Mouse (Mus musculus) hindbrain, embryonic 15.5 days (tissue): ENCODE measurements around the gene Dpy30. TPM values are rescaled to one million over a fixed set of nuclear protein-coding genes. Genes with fewer than 3 reads are reported as not detected.
A peak's percentile ranks its signal among the peaks of the same experiment; 100 is the strongest.

ENCODE experiments used
- ATAC-seq: fragments of 200-750 bp; cut with Nextera tagmentation; 2 replicates; pipeline ENCODE4 v1.8.0; 2017; ENCODE audit warnings: low read depth, moderate number of reproducible peaks, moderate TSS enrichment; ENCODE audit not compliant: low FRiP score
- H3K27ac ChIP-seq: fragments of 300-500 bp; sonication (generic); replicated peaks from 2 replicates; pipeline ENCODE4 v1.5.1; 2015; ENCODE audit warnings: mild to moderate bottlenecking, inconsistent platforms
- H3K27me3 ChIP-seq: fragments of 300-500 bp; sonication (generic); 2 replicates; pipeline ENCODE4 v1.6.1; 2015; ENCODE audit warnings: control low read depth, inconsistent platforms
- H3K36me3 ChIP-seq: fragments of 300-500 bp; sonication (generic); 2 replicates; pipeline ENCODE4 v1.6.1; 2015; ENCODE audit warnings: control low read depth, inconsistent platforms
- H3K4me1 ChIP-seq: fragments of 300-500 bp; sonication (generic); replicated peaks from 2 replicates; pipeline ENCODE4 v1.6.1; 2015; ENCODE audit warnings: control low read depth, inconsistent platforms
- H3K4me2 ChIP-seq: fragments of 300-500 bp; sonication (generic); 2 replicates; pipeline ENCODE4 v1.6.1; 2015; ENCODE audit warnings: moderate library complexity, mild to moderate bottlenecking, inconsistent platforms
- H3K4me3 ChIP-seq: fragments of 300-500 bp; sonication (generic); 2 replicates; pipeline ENCODE4 v1.5.1; 2015; ENCODE audit warnings: mild to moderate bottlenecking, inconsistent platforms
- H3K9ac ChIP-seq: fragments of 300-500 bp; sonication (generic); 2 replicates; pipeline ENCODE4 v1.6.1; 2015; ENCODE audit warnings: inconsistent platforms
- H3K9me3 ChIP-seq: fragments of 300-500 bp; sonication (generic); 2 replicates; pipeline ENCODE4 v1.6.1; 2016; ENCODE audit warnings: control low read depth, inconsistent platforms
- WGBS: fragments of 180-500 bp; shearing (Covaris S2); methylation state at CpG from one replicate; pipeline ENCODE4 v1.1.7; 2015; 5-methylcytosine and 5-hydroxymethylcytosine counted together
- polyA plus RNA-seq: library from polyadenylated mRNA; unstranded; fragments of >200 nt; fragmentation: Nextera tagmentation; extraction: Ambion mirVana; gene quantifications from 2 replicates; pipeline ENCODE4 v1.2.1, GENCODE M21; 2015

Dpy30 gene
- polyA plus RNA-seq, 1 experiment from 2014 or later: 210 TPM

DNA sequence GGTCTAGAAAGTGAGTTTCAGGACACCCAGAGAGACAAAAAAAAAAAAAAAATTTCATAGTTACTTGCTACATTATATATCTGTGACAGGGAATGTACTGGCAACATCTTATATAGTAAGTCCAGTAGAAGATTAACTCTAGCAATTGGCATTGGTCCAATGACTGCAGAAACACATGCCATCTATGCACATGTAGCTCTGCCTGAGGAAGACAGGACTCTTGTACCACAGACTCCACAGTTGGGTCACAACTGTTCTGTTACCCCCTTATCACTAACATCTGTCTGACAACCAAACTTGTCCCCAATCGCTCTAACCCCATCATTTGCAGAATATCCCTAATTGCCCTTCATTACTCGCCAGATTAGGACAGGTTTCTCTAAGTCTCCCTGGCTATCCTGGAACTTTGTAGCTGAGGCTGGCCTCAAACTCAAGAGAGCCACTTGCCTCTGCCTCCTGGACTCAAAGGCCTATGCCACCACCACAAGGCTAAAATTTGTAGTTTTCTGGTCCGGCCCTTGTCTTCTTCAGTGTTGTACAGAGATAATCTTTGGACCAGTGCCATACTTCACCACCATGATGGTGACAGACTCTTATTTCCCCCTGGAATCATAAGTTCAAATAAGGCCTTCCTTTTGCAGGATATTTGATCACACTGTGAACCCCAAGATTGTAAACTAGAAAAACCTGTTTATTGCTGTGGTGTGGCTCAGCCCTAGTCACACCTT lies 52.0 kb downstream of the Dpy30 start:
- Histone ChIP-seq H3K4me1 (no peaks in the 10 kb centered on the region), H3K9me3 (no peaks in the 10 kb centered on the region), H3K36me3 (no peaks in the 10 kb centered on the region), H3K9ac (no peak overlapping the region), H3K4me2 (no peak overlapping the region), H3K27me3 (no peaks in the 10 kb centered on the region), H3K4me3 (no peak overlapping the region), H3K27ac (no peak overlapping the region)
- 95% methylated on average over 3 of the region's 3 CpGs for WGBS
- ATAC-seq: no peak

DNA sequence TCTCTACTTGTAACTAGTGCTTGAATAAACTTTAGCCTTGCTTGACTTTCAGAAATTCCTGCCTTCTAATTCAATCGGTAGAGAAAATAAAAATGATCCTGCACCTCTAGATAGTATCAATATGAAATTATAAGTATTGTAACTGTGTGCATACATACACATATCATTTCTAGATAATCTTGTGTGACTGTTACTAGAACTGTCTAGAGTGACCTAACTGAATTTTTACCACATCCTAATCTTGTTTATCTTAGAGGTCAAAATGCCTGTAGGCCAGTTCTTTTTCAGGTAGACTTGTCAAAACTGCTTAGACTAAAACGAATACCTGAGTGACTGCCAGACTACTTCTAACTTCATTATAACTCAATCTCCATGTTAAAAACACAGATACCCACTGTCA lies 53.5 kb downstream of the Dpy30 start:
- Histone ChIP-seq H3K27ac (no peak overlapping the region), H3K9ac (no peak overlapping the region), H3K4me2 (no peak overlapping the region), H3K36me3 (no peaks in the 10 kb centered on the region), H3K4me3 (no peak overlapping the region), H3K9me3 (no peaks in the 10 kb centered on the region), H3K27me3 (no peaks in the 10 kb centered on the region), H3K4me1 (peaks cover 4% of the 10 kb centered on the region)
- 86% methylated on average over 2 of the region's 2 CpGs for WGBS
- no peak for ATAC-seq

DNA sequence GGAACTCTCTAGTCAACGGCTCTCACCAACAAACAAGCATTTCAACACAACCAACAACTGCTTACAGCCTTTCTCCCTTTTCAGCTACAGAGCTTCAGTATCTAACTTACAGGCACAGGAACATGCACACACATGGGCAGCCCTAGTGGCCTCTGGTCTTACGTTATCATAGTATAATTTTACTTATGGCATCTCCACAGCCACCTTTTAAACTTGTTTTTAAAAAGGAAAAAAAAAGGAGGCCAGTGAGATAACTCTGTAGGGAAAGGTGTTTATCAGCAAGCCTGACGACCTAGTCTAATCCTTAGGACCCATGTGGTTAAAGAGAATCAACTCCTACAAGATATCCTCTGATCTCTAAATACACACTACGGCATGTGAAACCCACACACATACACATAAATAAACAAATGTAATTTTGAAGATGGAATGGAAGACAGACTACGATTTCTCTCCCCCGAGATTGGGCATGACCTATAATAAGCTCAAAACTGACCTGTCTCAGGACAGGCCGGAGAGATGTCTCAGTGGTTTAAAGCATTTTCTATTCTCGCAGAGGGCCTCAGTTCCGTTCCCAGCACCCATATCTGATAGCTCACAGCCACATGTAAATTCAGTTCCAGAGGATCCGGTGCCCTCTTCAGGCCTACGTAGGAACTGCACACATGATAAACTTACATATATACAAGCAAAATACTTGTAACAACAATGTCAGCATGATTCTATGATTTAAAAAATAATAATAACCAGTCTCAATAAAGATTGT lies 56.1 kb downstream of the Dpy30 start:
- H3K9me3 ChIP-seq: no peaks in the 10 kb centered on the region
- WGBS: 90% methylated on average over 11 of the region's 11 CpGs

DNA sequence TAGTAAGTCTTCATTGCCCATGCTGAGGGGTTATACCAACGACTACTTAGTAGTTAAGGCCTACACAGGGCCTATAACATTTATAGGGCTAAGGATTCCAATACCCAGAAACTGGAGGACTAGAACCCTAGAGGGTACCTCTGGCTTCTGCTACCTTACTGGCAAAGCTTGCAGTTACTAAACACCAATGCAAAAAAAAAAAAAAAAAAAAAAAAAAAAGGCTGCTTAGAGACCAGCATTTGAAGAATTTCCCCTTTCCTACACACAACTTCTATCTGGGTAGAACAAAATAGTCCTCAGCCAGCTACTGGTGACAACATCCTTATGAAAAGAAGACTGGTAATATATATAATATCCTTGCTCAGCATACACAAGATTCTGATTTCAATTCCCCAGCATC lies 58.1 kb downstream of the Dpy30 start:
- Histone ChIP-seq H3K4me1 (peaks cover 14% of the 10 kb centered on the region), H3K9ac (no peak overlapping the region), H3K27me3 (no peaks in the 10 kb centered on the region), H3K27ac (peak overlapping the region; percentile 52; the same call in 1 of the 2 replicates), H3K9me3 (no peaks in the 10 kb centered on the region), H3K4me2 (no peak overlapping the region), H3K36me3 (no peaks in the 10 kb centered on the region), H3K4me3 (no peak overlapping the region)
- WGBS: 71% methylated on average over 1 of the region's 1 CpGs
- no peak for ATAC-seq

More for the DNA sequence above, 56.1 kb downstream of the Dpy30 start:
- H3K4me2 ChIP-seq: no peak overlapping the region
- no peak for ATAC-seq
- no peak overlapping the region for H3K27ac ChIP-seq
- H3K4me3 ChIP-seq: no peak overlapping the region
- H3K27me3 ChIP-seq: no peaks in the 10 kb centered on the region
- H3K9ac ChIP-seq: no peak overlapping the region
- peaks cover 14% of the 10 kb centered on the region for H3K4me1 ChIP-seq
- no peaks in the 10 kb centered on the region for H3K36me3 ChIP-seq

DNA sequence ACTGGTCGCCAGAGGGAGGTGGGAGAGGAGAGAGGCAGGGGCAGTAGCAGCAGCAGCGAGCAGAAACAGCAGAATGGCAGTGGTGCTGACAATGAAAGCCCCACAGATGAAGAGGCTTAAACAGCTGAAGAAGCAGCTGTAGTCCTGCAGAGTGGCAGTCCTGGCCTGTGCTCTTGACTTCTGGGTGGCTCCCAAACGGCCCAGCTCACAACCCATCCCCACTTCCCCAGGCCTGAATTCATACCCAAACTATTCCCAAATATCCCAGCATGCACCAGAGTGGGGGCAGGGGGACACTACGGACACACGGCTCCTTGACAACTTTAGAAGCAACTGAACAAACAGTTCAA lies 58.6 kb downstream of the Dpy30 start:
- H3K27ac ChIP-seq: peak overlapping the region; percentile 52
- ATAC-seq: peak; percentile 72; the same call in 1 of the 2 replicates
- no peak overlapping the region for H3K9ac ChIP-seq
- no peaks in the 10 kb centered on the region for H3K9me3 ChIP-seq
- peaks cover 14% of the 10 kb centered on the region for H3K4me1 ChIP-seq
- H3K4me3 ChIP-seq: no peak overlapping the region
- no peaks in the 10 kb centered on the region for H3K27me3 ChIP-seq
- WGBS: 18% methylated on average over 5 of the region's 5 CpGs
- H3K4me2 ChIP-seq: no peak overlapping the region
- no peaks in the 10 kb centered on the region for H3K36me3 ChIP-seq

DNA sequence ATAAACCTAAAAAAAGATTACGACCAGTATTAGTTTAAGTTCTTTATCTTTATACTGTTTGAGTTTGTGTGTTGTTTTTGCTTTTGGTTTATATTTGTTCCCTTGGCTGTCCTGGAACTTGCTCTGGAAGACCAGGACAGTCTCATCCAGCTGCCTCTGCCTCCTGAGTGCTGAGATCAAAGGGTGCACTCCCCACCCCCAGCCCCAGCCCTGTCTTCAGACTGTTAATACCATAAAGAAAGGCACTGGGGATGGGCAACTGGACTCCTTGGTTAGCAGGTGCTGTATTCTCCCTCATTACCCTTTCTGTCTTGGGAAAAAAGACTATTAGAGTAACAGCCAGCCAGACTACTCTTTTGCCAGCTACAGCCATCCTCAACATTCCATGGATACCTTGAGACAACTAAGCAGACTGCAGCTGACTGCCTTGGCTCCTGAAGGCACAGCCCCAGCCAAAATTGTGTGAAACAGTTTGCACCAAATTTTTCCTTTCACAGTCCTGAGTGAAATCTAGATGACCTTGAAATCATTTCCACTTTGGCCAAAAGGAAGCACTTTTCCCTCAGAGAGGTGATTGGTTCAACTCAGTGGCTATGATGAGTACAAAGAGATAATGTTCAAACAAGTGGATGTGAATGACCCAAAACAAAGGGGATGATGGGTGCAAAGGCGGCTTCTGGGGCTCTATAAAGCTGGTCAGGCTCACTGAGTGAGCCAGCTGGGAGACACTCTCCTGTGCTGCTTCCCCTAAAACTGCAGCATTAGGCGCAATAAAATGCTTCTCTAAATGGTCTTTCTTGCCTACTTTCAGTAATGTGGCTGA lies 59.2 kb downstream of the Dpy30 start:
- Histone ChIP-seq H3K4me3 (no peak overlapping the region), H3K36me3 (no peaks in the 10 kb centered on the region), H3K27ac (peak overlapping the region; percentile 52), H3K4me2 (no peak overlapping the region), H3K27me3 (no peaks in the 10 kb centered on the region), H3K9ac (no peak overlapping the region), H3K9me3 (no peaks in the 10 kb centered on the region), H3K4me1 (peaks cover 14% of the 10 kb centered on the region)
- WGBS: 47% methylated on average over 3 of the region's 3 CpGs
- no peak for ATAC-seq

DNA sequence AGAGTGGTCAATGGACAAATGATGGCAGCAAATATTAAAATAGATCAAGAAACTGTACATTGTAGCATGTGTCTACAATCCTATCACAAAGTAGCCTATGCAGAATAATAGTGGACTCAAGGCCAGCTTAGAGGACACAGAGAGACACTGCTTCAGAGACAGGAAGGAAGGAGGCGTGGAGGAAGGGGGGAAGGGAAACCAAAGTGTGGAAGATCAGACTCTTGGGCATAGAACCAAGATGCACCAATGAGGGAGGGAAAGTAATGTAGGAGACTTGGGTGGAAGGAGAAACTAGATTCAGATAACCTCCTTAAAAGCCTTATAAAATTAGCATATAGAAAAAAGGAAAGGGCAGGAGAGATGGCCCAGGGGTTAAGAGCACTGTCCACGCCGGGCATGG lies 61.3 kb downstream of the Dpy30 start:
- H3K27ac ChIP-seq: no peak overlapping the region
- WGBS: 91% methylated on average over 3 of the region's 3 CpGs
- H3K27me3 ChIP-seq: no peaks in the 10 kb centered on the region
- H3K36me3 ChIP-seq: 0 out of 2 replicates have a peak, but pooled peaks cover 3% of the 10 kb centered on the region
- no peaks in the 10 kb centered on the region for H3K9me3 ChIP-seq
- H3K4me2 ChIP-seq: no peak overlapping the region
- H3K9ac ChIP-seq: no peak overlapping the region
- no peak for ATAC-seq
- H3K4me1 ChIP-seq: peaks cover 14% of the 10 kb centered on the region
- H3K4me3 ChIP-seq: no peak overlapping the region

Other genes starting within 250 kb of the Dpy30 start
- 51.1 and 51.6 TPM in 2 replicates for gene Memo1, start 28.4 kb downstream of the Dpy30 start, polyA plus RNA-seq
- 34.2 and 35.5 TPM in 2 replicates for gene Spast, start 15.0 kb upstream of the Dpy30 start, polyA plus RNA-seq
- gene Slc30a6, start 71.7 kb upstream of the Dpy30 start, polyA plus RNA-seq: 30.1 and 32.2 TPM in 2 replicates
- 0.31 and 0.35 TPM in 2 replicates for gene Nlrc4, start 135.2 kb upstream of the Dpy30 start, polyA plus RNA-seq
- gene Yipf4, start 165.5 kb upstream of the Dpy30 start, polyA plus RNA-seq: 45.6 and 46.4 TPM in 2 replicates
- gene Birc6, start 204.4 kb upstream of the Dpy30 start, polyA plus RNA-seq: 74.6 and 85.3 TPM in 2 replicates